Comparison of ENCODE assay signal across 8 mouse cellular contexts in the genomic region with DNA sequence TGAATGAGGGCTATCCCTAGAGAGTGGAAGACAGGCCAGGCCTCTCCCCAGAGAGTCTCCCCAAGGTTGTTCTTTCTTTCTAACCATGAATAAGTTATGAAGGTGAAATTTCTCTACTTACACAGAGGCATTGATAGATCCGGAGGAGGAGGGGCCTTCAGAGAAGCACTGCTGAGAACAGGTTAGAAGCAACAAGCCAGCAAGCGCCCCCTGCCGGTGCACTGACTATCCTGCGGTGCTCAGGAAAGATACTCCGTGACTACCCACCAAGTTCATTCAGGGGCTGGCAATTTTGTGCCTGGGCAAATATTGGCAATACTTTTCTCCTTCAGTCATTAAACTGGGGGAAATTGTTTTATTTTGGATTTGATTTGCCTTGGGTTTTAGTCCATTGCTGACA.
DNase-seq lines count a peak whose midpoint lies in the region; ATAC-seq and TF ChIP-seq lines count a peak whose summit lies in the region.

No protein-coding gene starts in this region.

- H3K4me1 ChIP-seq in forebrain, embryonic 11.5 days (replicated peaks; ENCODE audit: control insufficient read depth, insufficient read depth, low read length), result no peaks in the 10 kb centered on the region; the same call in 1 of the 2 replicates
- H3K4me1 ChIP-seq in forebrain, embryonic 15.5 days, result no peaks in the 10 kb centered on the region
- H3K4me1 ChIP-seq in liver, postnatal 0 days (ENCODE audit: insufficient read depth), result no peaks in the 10 kb centered on the region
- peaks cover 2% of the 10 kb centered on the region; the same call in 1 of the 2 replicates for H3K4me1 ChIP-seq in small intestine, adult 2 months (ENCODE audit: control insufficient read depth, insufficient read depth, insufficient read length, low read length)

- peak; percentile 61 for TF ChIP-seq CTCF in liver, postnatal 0 days (IDR thresholded peaks at IDR 0.05; ENCODE audit: low read depth)
- peak; percentile 69; the same call in 1 of the 2 replicates for TF ChIP-seq CTCF in small intestine, adult 2 months (IDR thresholded peaks at IDR 0.05; ENCODE audit: extremely low read depth, insufficient read length, insufficient replicate concordance, low read depth, low read length)

- peaks cover 6% of the 10 kb centered on the region; the same call in 1 of the 2 replicates for H3K27me3 ChIP-seq in forebrain, embryonic 11.5 days (ENCODE audit: control insufficient read depth, insufficient read depth, low read length)
- H3K27me3 ChIP-seq in forebrain, embryonic 15.5 days, result peaks cover 8% of the 10 kb centered on the region
- H3K27me3 ChIP-seq in liver, postnatal 0 days (ENCODE audit: insufficient read depth, low read length), result no peaks in the 10 kb centered on the region
- H3K27me3 ChIP-seq in small intestine, adult 2 months (ENCODE audit: control insufficient read depth, insufficient read depth, low read length), result no peaks in the 10 kb centered on the region

- H3K9me3 ChIP-seq in forebrain, embryonic 11.5 days (ENCODE audit: control insufficient read depth, low read length), result no peaks in the 10 kb centered on the region
- no peaks in the 10 kb centered on the region for H3K9me3 ChIP-seq in forebrain, embryonic 15.5 days
- no peaks in the 10 kb centered on the region for H3K9me3 ChIP-seq in liver, postnatal 0 days (ENCODE audit: low read length)

- H3K4me3 ChIP-seq in forebrain, embryonic 11.5 days (ENCODE audit: low read depth, low read length), result no peak overlapping the region
- H3K4me3 ChIP-seq in forebrain, embryonic 15.5 days, result no peak overlapping the region
- H3K4me3 ChIP-seq in liver, postnatal 0 days (ENCODE audit: low read depth, low read length), result no peak overlapping the region
- H3K4me3 ChIP-seq in small intestine, adult 2 months (ENCODE audit: low read depth, low read length), result no peak overlapping the region

- ATAC-seq in forebrain, embryonic 11.5 days (replicated peaks; ENCODE audit: low FRiP score), result no peak
- no peak for ATAC-seq in forebrain, embryonic 15.5 days (replicated peaks)
- peak; percentile 38 to 59; a peak in 1 of 4 replicates for ATAC-seq in hematopoietic stem cell, adult 5-6 weeks (replicated peaks in 1 of 2; ENCODE audit: insufficient read depth in 1 of 2, low FRiP score in 2 of 2, low TSS enrichment in 1 of 2, low read depth in 1 of 2, poor library complexity in 2 of 2, severe bottlenecking in 2 of 2)
- no peak for ATAC-seq in liver, postnatal 0 days

- H3K36me3 ChIP-seq in forebrain, embryonic 11.5 days (ENCODE audit: control insufficient read depth, insufficient read depth, low read length), result no peaks in the 10 kb centered on the region
- no peaks in the 10 kb centered on the region for H3K36me3 ChIP-seq in forebrain, embryonic 15.5 days
- H3K36me3 ChIP-seq in liver, postnatal 0 days (replicated peaks; ENCODE audit: insufficient read depth, low read length), result no peaks in the 10 kb centered on the region
- H3K36me3 ChIP-seq in small intestine, adult 2 months (ENCODE audit: control insufficient read depth, insufficient read depth, low read length), result no peaks in the 10 kb centered on the region

- H3K27ac ChIP-seq in forebrain, embryonic 11.5 days (ENCODE audit: low read depth, low read length), result no peak overlapping the region
- no peak overlapping the region for H3K27ac ChIP-seq in forebrain, embryonic 15.5 days (replicated peaks)
- H3K27ac ChIP-seq in liver, postnatal 0 days (ENCODE audit: low read depth), result no peak overlapping the region
- no peak overlapping the region for H3K27ac ChIP-seq in small intestine, adult 2 months (ENCODE audit: insufficient read depth, low read depth, low read length)

- 27% methylated on average over 5 of the region's 5 CpGs for WGBS in forebrain, embryonic 11.5 days
- WGBS in forebrain, embryonic 15.5 days, result 23% methylated on average over 5 of the region's 5 CpGs
- 24% methylated on average over 5 of the region's 5 CpGs for WGBS in liver, postnatal 0 days (ENCODE audit: insufficient replicate concordance)
- WGBS in small intestine, adult 2 months, result 19% methylated on average over 5 of the region's 5 CpGs

- TF ChIP-seq EP300 in liver, postnatal 0 days (IDR thresholded peaks at IDR 0.05; ENCODE audit: low read depth), result no peak

- H3K9ac ChIP-seq in forebrain, embryonic 11.5 days (ENCODE audit: low read length), result no peak overlapping the region
- H3K9ac ChIP-seq in forebrain, embryonic 15.5 days (replicated peaks), result no peak overlapping the region
- H3K9ac ChIP-seq in liver, postnatal 0 days (replicated peaks), result no peak overlapping the region

- TF ChIP-seq POLR2A in small intestine, adult 2 months (IDR thresholded peaks at IDR 0.05; ENCODE audit: low read depth, low read length), result no peak

- peak; percentile 80 for DNase-seq in forebrain, embryonic 11.5 days (ENCODE audit: low spot score)
- peak; percentile 49 for DNase-seq in 416B (ENCODE audit: low read depth)
- peak; percentile 55 to 65 for DNase-seq in adrenal gland, adult 18-20 months (ENCODE audit: low spot score in 2 of 2)
- peak; percentile 71 for DNase-seq in embryo, embryonic 10 days (ENCODE audit: low spot score)
- peak; percentile 64 for DNase-seq in liver, postnatal 0 days

- H3K4me2 ChIP-seq in forebrain, embryonic 11.5 days (ENCODE audit: low read depth, low read length, severe bottlenecking), result no peak overlapping the region
- H3K4me2 ChIP-seq in forebrain, embryonic 15.5 days (replicated peaks), result no peak overlapping the region
- no peak overlapping the region for H3K4me2 ChIP-seq in liver, postnatal 0 days (ENCODE audit: low read depth, low read length)

Comparison
In these comparisons a context has a peak if more than half of its experiments do, and no peak if none do; other contexts are left out.
1. ATAC-seq: peak in hematopoietic stem cell, adult 5-6 weeks (2 of 2); none in forebrain, embryonic 11.5 days (single experiment), forebrain, embryonic 15.5 days (single experiment) and liver, postnatal 0 days (single experiment).
2. Peak in every context shown above with its lines, with median percentiles within 50 percentile points of each other: DNase-seq.